Mouse (Mus musculus): Measurements from ENCODE around the gene Odf3b. TPM values are rescaled to one million over a fixed set of nuclear protein-coding genes. Genes with fewer than 3 reads are reported as not detected.

The Odf3b gene
- polyA plus RNA-seq (2012; ENCODE audit: low replicate concordance), result 1.4 and 3.2 TPM in 2 replicates

DNA sequence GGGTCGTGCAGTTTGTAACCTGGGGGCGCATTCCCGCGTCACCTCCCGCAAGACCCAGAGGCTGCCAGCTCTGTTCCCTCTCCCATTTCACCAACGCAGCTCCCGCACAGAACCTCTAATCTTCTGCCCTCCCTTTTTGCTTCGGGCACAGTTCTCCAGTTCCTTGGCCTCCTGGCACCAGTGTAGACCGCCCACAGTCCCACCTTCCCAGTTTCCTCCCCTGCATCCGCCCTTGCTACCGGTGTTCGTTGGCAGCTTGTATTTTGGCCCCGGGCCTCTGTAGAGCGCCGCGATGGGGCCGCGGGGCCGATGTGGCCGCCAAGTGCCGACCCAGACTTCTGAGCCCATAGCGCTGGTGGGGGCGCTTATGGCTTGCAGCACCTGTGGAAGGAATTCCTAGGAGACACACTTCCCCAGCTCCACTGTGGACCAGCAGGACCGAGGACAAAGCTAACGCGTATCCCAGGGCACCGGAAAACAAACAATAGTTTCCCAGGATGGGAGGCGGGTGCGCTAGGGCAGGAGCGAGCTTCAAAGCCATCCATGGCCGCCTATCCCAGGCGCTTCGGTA is at the start of gene Odf3b:
Odf3b (minus strand) TSS at position 452 of the 571 bp plus-strand sequence.

DNA sequence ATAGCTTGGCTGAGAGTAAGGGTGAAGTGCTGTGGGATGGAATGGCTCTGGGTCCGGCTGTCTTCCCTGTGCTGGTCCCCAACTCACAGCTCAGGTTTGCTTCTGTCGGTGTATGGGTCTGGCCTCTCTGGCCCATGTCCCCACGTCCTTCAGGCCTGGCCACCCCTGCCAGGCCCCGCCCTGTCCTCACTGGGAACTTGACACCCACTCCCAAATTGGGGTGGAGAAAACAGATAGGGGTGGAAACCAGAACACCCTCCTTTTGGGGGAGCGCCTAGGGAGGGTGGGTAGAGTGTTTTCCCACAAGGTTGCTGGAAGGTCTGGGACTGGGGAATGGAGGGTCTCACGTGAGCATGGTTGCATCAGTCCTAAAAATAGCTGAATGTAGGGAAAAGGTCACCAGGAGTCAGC is 46.6 kb upstream of the Odf3b start, which contains the start of gene Cpt1b:
Cpt1b (minus strand) TSS at position 153 of the 411 bp plus-strand sequence.

DNA sequence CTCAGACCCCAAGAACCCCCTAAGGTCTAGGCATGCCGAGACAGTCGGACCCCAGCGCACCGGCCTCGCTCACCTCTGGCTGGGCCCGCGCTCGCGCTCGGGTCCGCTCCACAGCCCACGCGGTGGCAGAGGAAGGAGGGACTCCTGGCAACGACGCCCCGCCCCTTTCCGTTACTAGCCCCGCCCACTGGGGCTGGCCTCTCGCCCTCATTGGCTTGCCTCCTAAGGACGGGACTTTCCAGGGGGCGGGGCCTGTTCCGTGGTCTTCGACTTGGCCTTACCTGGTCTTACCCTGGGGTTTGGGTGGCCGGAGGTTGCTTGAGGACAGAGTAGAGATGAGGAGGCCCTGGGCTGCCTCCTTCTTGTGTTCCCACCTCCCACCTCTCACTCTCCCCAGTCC is 31.0 kb upstream of the Odf3b start, which contains the start of gene Syce3:
Syce3 (minus strand) TSS at position 386 of the 400 bp plus-strand sequence.

DNA sequence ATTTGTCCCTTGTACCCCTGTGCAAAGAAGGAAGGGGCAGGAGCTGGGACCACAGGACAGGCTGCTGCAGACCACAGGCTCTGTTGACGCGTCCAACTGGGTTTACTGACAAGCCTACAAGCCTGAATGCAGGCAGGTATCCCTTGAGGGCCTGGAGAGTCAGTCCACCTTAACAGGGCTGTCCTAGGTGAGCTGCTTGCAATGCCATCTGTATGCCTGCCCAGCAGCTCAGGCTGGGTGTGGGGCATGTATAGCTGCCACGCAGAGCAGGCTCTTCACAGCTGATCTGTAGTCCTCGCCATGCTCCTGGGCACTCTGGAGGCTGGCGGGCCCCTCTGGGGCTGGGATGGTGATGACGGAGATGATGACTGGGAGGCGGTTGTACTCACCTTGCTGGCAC is 5.5 kb upstream of the Odf3b start, which contains the start of gene Klhdc7b:
Klhdc7b (plus strand) TSS at position 301 of the 400 bp plus-strand sequence.

DNA sequence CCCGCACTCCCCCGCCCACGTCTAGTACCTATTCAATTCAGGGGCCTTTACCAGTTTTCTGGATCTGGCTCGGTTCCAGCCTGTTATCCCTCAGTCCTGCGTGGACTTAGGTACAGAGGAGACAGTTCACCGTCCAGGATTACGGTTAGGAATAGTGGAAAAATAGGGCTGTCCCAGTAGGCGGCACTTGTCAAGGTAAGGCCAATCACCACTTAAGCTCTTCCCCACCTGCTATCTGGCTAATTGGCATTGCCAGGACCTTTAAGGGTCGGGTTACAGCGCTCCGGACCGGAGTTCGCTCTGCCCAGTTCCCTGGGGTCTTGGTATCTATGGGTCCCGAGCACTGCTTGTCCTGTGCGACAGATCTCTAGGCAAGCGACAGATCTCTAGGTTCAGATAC is 2.1 kb downstream of the Odf3b start, which contains the start of gene Tymp:
Tymp (minus strand) TSS at position 83 of the 400 bp plus-strand sequence.

DNA sequence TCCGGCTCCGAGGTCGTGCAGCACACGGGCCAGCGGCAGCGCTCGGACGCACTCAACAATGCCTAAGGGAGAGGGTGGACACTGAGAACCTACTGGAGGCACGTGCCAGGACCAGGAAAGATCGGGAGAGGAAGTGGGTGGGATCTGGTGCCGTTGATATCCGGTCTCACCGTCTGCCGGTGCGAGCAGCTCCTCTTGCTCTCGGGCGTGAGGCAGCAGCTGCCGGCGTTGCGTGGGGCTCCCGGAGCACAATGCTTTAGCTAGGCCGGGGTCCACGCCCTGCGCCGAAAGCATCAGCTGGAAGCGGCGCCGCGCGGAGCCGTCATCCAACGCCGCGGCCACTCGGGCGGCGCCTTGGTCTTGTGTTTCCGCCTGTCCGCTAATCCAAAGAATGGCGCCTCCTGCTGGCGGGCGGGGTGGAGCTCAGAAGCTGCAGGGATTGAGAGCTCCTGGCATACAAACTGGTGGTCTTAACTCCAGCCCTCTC is 5.3 kb downstream of the Odf3b start, which contains the start of gene Sco2:
Sco2 (minus strand) TSS at position 85 of the 487 bp plus-strand sequence.

DNA sequence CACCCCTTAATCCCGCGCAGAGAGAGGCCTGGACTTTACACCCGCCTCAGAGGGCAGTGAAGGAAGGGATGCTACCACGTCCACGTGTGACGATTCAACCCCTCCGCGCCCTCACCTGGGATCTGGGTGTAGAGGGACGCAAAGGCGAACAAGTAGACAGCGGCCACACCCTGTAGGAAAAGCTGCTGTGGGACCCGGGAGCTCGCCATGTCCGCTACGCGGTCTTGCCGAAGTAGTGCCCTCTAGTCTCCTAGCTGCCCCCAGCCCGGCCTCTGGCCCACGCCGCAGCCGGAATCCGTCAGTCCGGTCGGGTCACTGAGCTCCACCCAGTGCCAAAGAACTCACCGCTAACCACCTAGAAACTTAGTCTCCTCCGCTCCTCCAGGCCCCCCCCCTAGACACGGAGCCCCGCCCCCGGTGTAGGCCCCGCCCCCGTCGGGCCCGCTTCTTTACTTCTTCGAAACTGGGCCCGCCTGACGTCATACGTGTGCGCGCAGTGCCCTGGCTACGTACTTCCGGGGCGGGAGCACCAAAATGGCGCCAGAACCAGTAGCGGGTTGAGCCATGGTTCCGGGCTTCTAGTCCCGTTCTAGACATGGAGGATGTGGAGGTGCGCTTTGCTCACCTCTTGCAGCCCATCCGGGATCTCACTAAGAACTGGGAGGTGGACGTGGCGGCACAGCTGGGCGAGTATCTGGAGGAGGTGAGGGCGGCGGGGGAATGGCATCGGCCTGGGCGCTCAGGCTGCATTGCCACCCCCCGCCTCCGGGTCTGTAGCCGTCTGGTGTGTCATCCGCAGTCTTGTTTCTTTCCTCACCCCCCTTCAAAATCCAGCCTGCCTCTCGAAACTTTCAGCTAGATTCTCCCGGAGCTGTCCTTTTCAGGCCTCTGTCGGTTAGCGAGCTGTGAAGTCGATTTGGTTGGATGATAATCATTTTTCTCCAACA is 23.6 kb downstream of the Odf3b start, which contains the start of the genes Lmf2 and Ncaph2:
Lmf2 (minus strand) TSS at position 419 of the 947 bp plus-strand sequence.
Ncaph2 (plus strand) TSS at position 479 of the 947 bp plus-strand sequence.

DNA sequence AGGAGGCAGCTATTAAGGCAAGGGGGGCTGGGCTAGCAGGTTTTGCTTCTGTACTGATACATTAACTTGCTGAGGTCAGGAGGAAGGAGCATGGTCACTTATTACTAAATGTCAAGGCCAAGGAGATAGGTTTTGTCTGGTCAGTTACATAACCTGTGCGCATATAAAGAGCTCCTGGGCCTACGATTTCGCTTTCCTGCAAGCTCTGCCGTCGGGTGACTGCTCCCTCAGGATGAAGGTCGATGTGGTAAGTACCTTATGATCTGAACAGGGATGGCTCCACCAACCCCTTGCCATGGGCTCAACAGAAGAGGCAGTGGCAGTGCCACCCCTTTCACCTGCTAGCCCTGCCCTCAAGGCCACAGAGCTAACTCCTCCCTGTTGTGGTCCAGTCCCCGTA is 44.8 kb downstream of the Odf3b start, which contains the start of gene Miox:
Miox (plus strand) TSS at position 128 of the 400 bp plus-strand sequence.

Other genes with a start within 250 kb of the Odf3b start
- 5.9 and 9.3 TPM in 2 replicates for gene Mapk12, start 238.6 kb downstream of the Odf3b start, polyA plus RNA-seq (2012; ENCODE audit: low replicate concordance)
- gene Mapk11, start 229.7 kb downstream of the Odf3b start, polyA plus RNA-seq (2012; ENCODE audit: low replicate concordance), result 13.6 and 30.8 TPM in 2 replicates
- gene Plxnb2, start 198.5 kb downstream of the Odf3b start, polyA plus RNA-seq (2012; ENCODE audit: low replicate concordance), result 114 and 275 TPM in 2 replicates
- 28.6 and 33.7 TPM in 2 replicates for gene Dennd6b, start 182.8 kb downstream of the Odf3b start, polyA plus RNA-seq (2012; ENCODE audit: low replicate concordance)
- 175 and 371 TPM in 2 replicates for gene Ppp6r2, start 167.7 kb downstream of the Odf3b start, polyA plus RNA-seq (2012; ENCODE audit: low replicate concordance)
- 316 and 384 TPM in 2 replicates for gene Sbf1, start 64.0 kb downstream of the Odf3b start, polyA plus RNA-seq (2012; ENCODE audit: low replicate concordance)
- gene Adm2, start 56.6 kb downstream of the Odf3b start, polyA plus RNA-seq (2012; ENCODE audit: low replicate concordance), result 0.31 TPM in 1 of 2 replicates, not detected in the other
- not detected in 2 replicates for gene Miox, start 44.9 kb downstream of the Odf3b start, polyA plus RNA-seq (2012; ENCODE audit: low replicate concordance)
- gene Lmf2, start 23.6 kb downstream of the Odf3b start, polyA plus RNA-seq (2012; ENCODE audit: low replicate concordance), result 107 and 187 TPM in 2 replicates
- 47.9 and 48.1 TPM in 2 replicates for gene Ncaph2, start 23.6 kb downstream of the Odf3b start, polyA plus RNA-seq (2012; ENCODE audit: low replicate concordance)
- gene Sco2, start 5.4 kb downstream of the Odf3b start, polyA plus RNA-seq (2012; ENCODE audit: low replicate concordance), result 35.5 and 46.3 TPM in 2 replicates
- gene Tymp, start 2.2 kb downstream of the Odf3b start, polyA plus RNA-seq (2012; ENCODE audit: low replicate concordance), result 1.3 and 2.9 TPM in 2 replicates
- gene Klhdc7b, start 5.6 kb upstream of the Odf3b start, polyA plus RNA-seq (2012; ENCODE audit: low replicate concordance), result not detected in 2 replicates
- not detected in 2 replicates for gene Syce3, start 31.2 kb upstream of the Odf3b start, polyA plus RNA-seq (2012; ENCODE audit: low replicate concordance)
- gene Cpt1b, start 46.6 kb upstream of the Odf3b start, polyA plus RNA-seq (2012; ENCODE audit: low replicate concordance), result 0.33 and 2.2 TPM in 2 replicates
- 0.24 and 0.42 TPM in 2 replicates for gene C730034F03Rik, start 50.3 kb upstream of the Odf3b start, polyA plus RNA-seq (2012; ENCODE audit: low replicate concordance)
- 0.86 and 3.8 TPM in 2 replicates for gene Gm44502, start 50.4 kb upstream of the Odf3b start, polyA plus RNA-seq (2012; ENCODE audit: low replicate concordance)
- gene Chkb, start 50.6 kb upstream of the Odf3b start, polyA plus RNA-seq (2012; ENCODE audit: low replicate concordance), result 150 and 271 TPM in 2 replicates
- gene Mapk8ip2, start 74.6 kb upstream of the Odf3b start, polyA plus RNA-seq (2012; ENCODE audit: low replicate concordance), result 0.02 TPM in 1 of 2 replicates, not detected in the other
- 51.3 and 54.9 TPM in 2 replicates for gene Arsa, start 98.1 kb upstream of the Odf3b start, polyA plus RNA-seq (2012; ENCODE audit: low replicate concordance)
- gene Shank3, start 120.3 kb upstream of the Odf3b start, polyA plus RNA-seq (2012; ENCODE audit: low replicate concordance), result 1.6 and 7.3 TPM in 2 replicates
- gene Acr, start 189.0 kb upstream of the Odf3b start, polyA plus RNA-seq (2012; ENCODE audit: low replicate concordance), result 0.08 TPM in 1 of 2 replicates, not detected in the other
- gene Rabl2, start 212.6 kb upstream of the Odf3b start, polyA plus RNA-seq (2012; ENCODE audit: low replicate concordance), result 3.7 and 4.4 TPM in 2 replicates